Mouse (Mus musculus) left cerebral cortex, postnatal 14 days (tissue): Measurements from ENCODE around the gene 1700086D15Rik. TPM values are rescaled to one million over a fixed set of nuclear protein-coding genes. Genes with fewer than 3 reads are reported as not detected.

Experiments
- DNase-seq, 2 experiments: peaks; one replicate each; pipeline ENCODE4 v3.0.0; 2021 to 2022; ENCODE audit warnings: low spot score in 2 of 2, mixed read lengths in 1 of 2
- intact Hi-C: fragments of 180-260 bp; cut with DNase I; formaldehyde crosslinking; loops from one replicate; pipeline ENCODE4 v1.15.1; 2025
- total RNA-seq, 2 experiments: library from RNA; stranded (reverse); gene quantifications; 2 replicates each; pipeline ENCODE4 v1.2.3; 2021

1700086D15Rik gene
- total RNA-seq, 2 experiments from 2014 or later, result 2.3 to 3.3 TPM

- DNase-seq, result no peak
- intact Hi-C loops, result no loop called here
Measured at GRCm38 (mm10) chr11:65142838-65143417, 16.8 kb downstream of the 1700086D15Rik start.

GRCm38 (mm10) chr11:65139030-65139429 lies 20.7 kb downstream of the 1700086D15Rik start:
- DNase-seq, result no peak
- intact Hi-C loops, result no loop called here

GRCm38 (mm10) chr11:65137145-65137652 lies 22.5 kb downstream of the 1700086D15Rik start:
- DNase-seq, result no peak
- intact Hi-C loops, result no loop called here

- DNase-seq, result peak; percentile 30 to 36
- intact Hi-C loops, result no loop called here
Measured at GRCm38 (mm10) chr11:65135251-65135739, 24.4 kb downstream of the 1700086D15Rik start.

- DNase-seq, result no peak
- intact Hi-C loops, result no loop called here
Measured at GRCm38 (mm10) chr11:65133661-65134060, 26.0 kb downstream of the 1700086D15Rik start.

GRCm38 (mm10) chr11:65129110-65129509 lies 30.6 kb downstream of the 1700086D15Rik start:
- no peak for DNase-seq
- intact Hi-C loops, result no loop called here

- intact Hi-C loops, result no loop called here
- no peak for DNase-seq
Measured at GRCm38 (mm10) chr11:65128666-65129065, 31.0 kb downstream of the 1700086D15Rik start.

GRCm38 (mm10) chr11:65126566-65126965 lies 33.1 kb downstream of the 1700086D15Rik start:
- peak; percentile 54 to 61 for DNase-seq
- intact Hi-C loops, result no loop called here

GRCm38 (mm10) chr11:65124913-65125418 lies 34.7 kb downstream of the 1700086D15Rik start:
- DNase-seq, result peak; percentile 66 to 86
- intact Hi-C loops, result no loop called here

- no peak for DNase-seq
- intact Hi-C loops, result no loop called here
Measured at GRCm38 (mm10) chr11:65120276-65120675, 39.4 kb downstream of the 1700086D15Rik start.

- no peak for DNase-seq
- intact Hi-C loops, result no loop called here
Measured at GRCm38 (mm10) chr11:65115811-65116210, 43.9 kb downstream of the 1700086D15Rik start.

GRCm38 (mm10) chr11:65112086-65112485 lies 47.6 kb downstream of the 1700086D15Rik start:
- intact Hi-C loops, result no loop called here
- no peak for DNase-seq

- no peak for DNase-seq
- intact Hi-C loops, result no loop called here
Measured at GRCm38 (mm10) chr11:65111651-65112050, 48.0 kb downstream of the 1700086D15Rik start.

GRCm38 (mm10) chr11:65110058-65110457 lies 49.6 kb downstream of the 1700086D15Rik start:
- DNase-seq, result no peak
- intact Hi-C loops, result no loop called here

- DNase-seq, result peak in 1 of 2 experiments; percentile 43
- intact Hi-C loops, result no loop called here
Measured at GRCm38 (mm10) chr11:65107734-65108171, 51.9 kb downstream of the 1700086D15Rik start.

GRCm38 (mm10) chr11:65107151-65107550 lies 52.5 kb downstream of the 1700086D15Rik start:
- intact Hi-C loops, result no loop called here
- no peak for DNase-seq

GRCm38 (mm10) chr11:65104076-65104475 lies 55.6 kb downstream of the 1700086D15Rik start:
- DNase-seq, result no peak

More at GRCm38 (mm10) chr11:65104076-65104475, 55.6 kb downstream of the 1700086D15Rik start:
- intact Hi-C loops, result no loop called here
